Mouse (Mus musculus) inflammation-experienced regulatory T-cells, adult 16 weeks (primary cell): ENCODE results near the gene Nop14. TPM values are rescaled to one million over a fixed set of nuclear protein-coding genes. Genes with fewer than 3 reads are reported as not detected.

Source experiments
- polyA plus RNA-seq: library from polyadenylated mRNA; unstranded; fragments of 100-300 nt; shearing (Covaris generic); gene quantifications from one replicate; pipeline ENCODE4 v1.2.1, GENCODE M21; 2017

The Nop14 gene
- polyA plus RNA-seq: 52.1 TPM

GRCm38 (mm10) chr5:34659686-34660590, at the start of gene Nop14, which contains the start of gene Grk4:
Nop14 (minus strand) TSS chr5:34660148.
Grk4 (plus strand) TSS chr5:34660379.

GRCm38 (mm10) chr5:34636481-34637287, 23.3 kb downstream of the Nop14 start, which contains the start of gene Mfsd10:
Mfsd10 (minus strand) TSS chr5:34637212.

Other genes with a start within 250 kb of the Nop14 start
- gene Tnip2, start 146.2 kb downstream of the Nop14 start, polyA plus RNA-seq: 38.9 TPM
- 12.0 TPM for gene Sh3bp2, start 134.3 kb downstream of the Nop14 start, polyA plus RNA-seq
- 241 TPM for gene Add1, start 86.5 kb downstream of the Nop14 start, polyA plus RNA-seq
- 107 TPM for gene Mfsd10, start 22.9 kb downstream of the Nop14 start, polyA plus RNA-seq
- gene Grk4, start 231 bp upstream of the Nop14 start, polyA plus RNA-seq: 8.0 TPM
- gene Htt, start 101.6 kb upstream of the Nop14 start, polyA plus RNA-seq: 8.9 TPM
- 0.94 TPM for gene Msantd1, start 247.9 kb upstream of the Nop14 start, polyA plus RNA-seq